Mouse (Mus musculus) liver, embryonic 13.5 days (tissue): Measurements from ENCODE around the gene Slc25a41. TPM values are rescaled to one million over a fixed set of nuclear protein-coding genes. Genes with fewer than 3 reads are reported as not detected.
"Not testable (repeated sequence)": the region's sequence is repeated elsewhere in the genome, so short reads cannot be mapped to it uniquely, and the experiment has no call there.

Source experiments
- ATAC-seq: fragments of 200-750 bp; cut with Nextera tagmentation; 2 replicates; pipeline ENCODE4 v1.8.0; 2017; ENCODE audit warnings: low read depth, mild to moderate bottlenecking, moderate number of reproducible peaks, moderate library complexity
- DNase-seq: peaks from one replicate; pipeline ENCODE4 v3.0.0; 2022
- H3K27ac ChIP-seq: fragments of 300-500 bp; sonication (generic); 2 replicates; pipeline ENCODE4 v1.5.1; 2015; ENCODE audit warnings: moderate library complexity, mild to moderate bottlenecking, inconsistent platforms
- H3K27me3 ChIP-seq: fragments of 300-500 bp; sonication (generic); 2 replicates; pipeline ENCODE4 v1.6.1; 2015; ENCODE audit warnings: mild to moderate bottlenecking, inconsistent platforms
- H3K36me3 ChIP-seq: fragments of 300-500 bp; sonication (generic); 2 replicates; pipeline ENCODE4 v1.6.1; 2015; ENCODE audit warnings: mild to moderate bottlenecking, inconsistent platforms
- H3K4me1 ChIP-seq: fragments of 300-500 bp; sonication (generic); replicated peaks from 2 replicates; pipeline ENCODE4 v1.6.1; 2015; ENCODE audit warnings: inconsistent platforms
- H3K4me2 ChIP-seq: fragments of 300-500 bp; sonication (generic); 2 replicates; pipeline ENCODE4 v1.6.1; 2015; ENCODE audit warnings: inconsistent platforms, mild to moderate bottlenecking, moderate library complexity
- H3K4me3 ChIP-seq: fragments of 300-500 bp; sonication (generic); replicated peaks from 2 replicates; pipeline ENCODE4 v1.5.1; 2015; ENCODE audit warnings: mild to moderate bottlenecking, inconsistent platforms
- H3K9ac ChIP-seq: fragments of 300-500 bp; sonication (generic); 2 replicates; pipeline ENCODE4 v1.6.1; 2015; ENCODE audit warnings: mild to moderate bottlenecking, inconsistent platforms
- H3K9me3 ChIP-seq: fragments of 300-500 bp; sonication (generic); replicated peaks from 2 replicates; pipeline ENCODE4 v1.6.1; 2016; ENCODE audit warnings: inconsistent platforms
- WGBS: fragments of 180-500 bp; shearing (Covaris S2); methylation state at CpG from one replicate; pipeline ENCODE4 v1.1.7; 2015; ENCODE audit not compliant: insufficient replicate concordance; 5-methylcytosine and 5-hydroxymethylcytosine counted together
- polyA plus RNA-seq: library from polyadenylated mRNA; unstranded; fragments of >200 nt; fragmentation: Nextera tagmentation; extraction: Ambion mirVana; gene quantifications from 2 replicates; pipeline ENCODE4 v1.2.1, GENCODE M21; 2015

The Slc25a41 gene
- polyA plus RNA-seq, 1 experiment from 2014 or later, result not detected

- H3K4me3 ChIP-seq, result peak overlapping the region; percentile 49; the same call in 1 of the 2 replicates
- ATAC-seq, result no peak
- peak overlapping the region; percentile 64; the same call in 1 of the 2 replicates for H3K4me2 ChIP-seq
- H3K27me3 ChIP-seq, result peaks cover 81% of the 10 kb centered on the region
- H3K36me3 ChIP-seq, result no peaks in the 10 kb centered on the region
- H3K27ac ChIP-seq, result no peak overlapping the region
- no peak for DNase-seq
- H3K9me3 ChIP-seq, result no peaks in the 10 kb centered on the region
- 22% methylated on average over 8 of the region's 8 CpGs for WGBS
- H3K4me1 ChIP-seq, result peaks cover 55% of the 10 kb centered on the region
- H3K9ac ChIP-seq, result no peak overlapping the region
Measured at GRCm38 (mm10) chr17:57063031-57063430, 21.6 kb upstream of the Slc25a41 start.

GRCm38 (mm10) chr17:57062548-57062947 is 21.1 kb upstream of the Slc25a41 start:
- no peak for DNase-seq
- Histone ChIP-seq H3K27ac (no peak overlapping the region), H3K4me1 (peaks cover 55% of the 10 kb centered on the region), H3K4me3 (peak overlapping the region; percentile 49), H3K4me2 (peak overlapping the region; percentile 64), H3K9ac (peak overlapping the region; percentile 13; the same call in 1 of the 2 replicates), H3K27me3 (peaks cover 86% of the 10 kb centered on the region), H3K9me3 (no peaks in the 10 kb centered on the region), H3K36me3 (no peaks in the 10 kb centered on the region)
- no peak for ATAC-seq
- WGBS, result 2% methylated on average over 22 of the region's 22 CpGs

GRCm38 (mm10) chr17:57062011-57062521 is 20.6 kb upstream of the Slc25a41 start:
- ATAC-seq, result no peak
- H3K9ac ChIP-seq, result peak overlapping the region; percentile 13; the same call in 1 of the 2 replicates
- peaks cover 53% of the 10 kb centered on the region for H3K4me1 ChIP-seq
- peak overlapping the region; percentile 49 for H3K4me3 ChIP-seq
- H3K27ac ChIP-seq, result no peak overlapping the region
- no peak for DNase-seq
- under 1% methylated on average over 39 of the region's 39 CpGs for WGBS
- no peaks in the 10 kb centered on the region for H3K36me3 ChIP-seq
- H3K4me2 ChIP-seq, result peak overlapping the region; percentile 64
- peaks cover 89% of the 10 kb centered on the region for H3K27me3 ChIP-seq
- H3K9me3 ChIP-seq, result no peaks in the 10 kb centered on the region

- WGBS, result 35% methylated on average over 10 of the region's 10 CpGs
Measured at GRCm38 (mm10) chr17:57061069-57061468, 19.6 kb upstream of the Slc25a41 start.

GRCm38 (mm10) chr17:57060231-57060801 is 18.9 kb upstream of the Slc25a41 start:
- H3K9ac ChIP-seq, result peak overlapping the region; percentile 73
- peak overlapping the region; percentile 69 for H3K4me3 ChIP-seq
- H3K4me1 ChIP-seq, result peaks cover 41% of the 10 kb centered on the region
- peak overlapping the region; percentile 84 for H3K4me2 ChIP-seq
- H3K9me3 ChIP-seq, result no peaks in the 10 kb centered on the region
- DNase-seq, result peak; percentile 89
- H3K27ac ChIP-seq, result peak overlapping the region; percentile 58
- under 1% methylated on average over 44 of the region's 44 CpGs for WGBS
- H3K36me3 ChIP-seq, result peaks cover 1% of the 10 kb centered on the region; the same call in 1 of the 2 replicates
- ATAC-seq, result peak; percentile 79
- peaks cover 78% of the 10 kb centered on the region for H3K27me3 ChIP-seq

More at GRCm38 (mm10) chr17:57061069-57061468, 19.6 kb upstream of the Slc25a41 start:
- peaks cover 43% of the 10 kb centered on the region for H3K4me1 ChIP-seq
- DNase-seq, result no peak
- H3K27me3 ChIP-seq, result peaks cover 82% of the 10 kb centered on the region
- H3K27ac ChIP-seq, result no peak overlapping the region
- H3K9me3 ChIP-seq, result no peaks in the 10 kb centered on the region
- no peak overlapping the region for H3K9ac ChIP-seq
- H3K4me3 ChIP-seq, result peak overlapping the region; percentile 69; the same call in 1 of the 2 replicates
- ATAC-seq, result no peak
- H3K36me3 ChIP-seq, result no peaks in the 10 kb centered on the region
- H3K4me2 ChIP-seq, result peak overlapping the region; percentile 84

- peaks cover 41% of the 10 kb centered on the region for H3K4me1 ChIP-seq
- under 1% methylated on average over 40 of the region's 45 CpGs for WGBS
- DNase-seq, result no peak
- ATAC-seq, result peak; percentile 6; the same call in 1 of the 2 replicates
- peak within 1 kb of the TSS; percentile 84 for H3K4me2 ChIP-seq
- peaks cover 5% of the 10 kb centered on the region; the same call in 1 of the 2 replicates for H3K36me3 ChIP-seq
- peak within 1 kb of the TSS; percentile 58 for H3K27ac ChIP-seq
- peak within 1 kb of the TSS; percentile 69 for H3K4me3 ChIP-seq
- no peaks in the 10 kb centered on the region for H3K9me3 ChIP-seq
- H3K27me3 ChIP-seq, result peaks cover 70% of the 10 kb centered on the region
- H3K9ac ChIP-seq, result peak within 1 kb of the TSS; percentile 73
Measured at GRCm38 (mm10) chr17:57059486-57059977, 18.1 kb upstream of the Slc25a41 start, which contains the start of gene Slc25a23. Gene Slc25a23, minus strand, starts transcription at chr17:57059863.

- WGBS, result 6% methylated on average over 19 of the region's 22 CpGs
Measured at GRCm38 (mm10) chr17:57058891-57059485, 17.5 kb upstream of the Slc25a41 start, which contains the start of gene Crb3. Gene Crb3, plus strand, starts transcription at chr17:57059105.

GRCm38 (mm10) chr17:57056246-57056645 is 14.8 kb upstream of the Slc25a41 start:
- Histone ChIP-seq H3K4me1 (peaks cover 29% of the 10 kb centered on the region), H3K27ac (peak overlapping the region; percentile 47), H3K27me3 (peaks cover 39% of the 10 kb centered on the region), H3K4me2 (no peak overlapping the region), H3K9me3 (no peaks in the 10 kb centered on the region), H3K36me3 (peaks cover 15% of the 10 kb centered on the region; the same call in 1 of the 2 replicates), H3K4me3 (no peak overlapping the region), H3K9ac (no peak overlapping the region)
- no peak for ATAC-seq
- WGBS, result 63% methylated on average over 3 of the region's 3 CpGs
- no peak for DNase-seq

More at GRCm38 (mm10) chr17:57058891-57059485, 17.5 kb upstream of the Slc25a41 start, which contains the start of gene Crb3:
- Histone ChIP-seq H3K4me1 (peaks cover 41% of the 10 kb centered on the region), H3K36me3 (peaks cover 5% of the 10 kb centered on the region; the same call in 1 of the 2 replicates), H3K9ac (peak within 1 kb of the TSS; percentile 73), H3K4me3 (peak within 1 kb of the TSS; percentile 69), H3K27me3 (peaks cover 65% of the 10 kb centered on the region), H3K27ac (peak within 1 kb of the TSS; percentile 58), H3K4me2 (peak within 1 kb of the TSS; percentile 84), H3K9me3 (no peaks in the 10 kb centered on the region)
- ATAC-seq, result no peak; the same call in 1 of the 2 replicates
- no peak for DNase-seq

GRCm38 (mm10) chr17:57051679-57052078 is 10.2 kb upstream of the Slc25a41 start:
- not testable (repeated sequence) for H3K4me1 ChIP-seq, H3K4me2 ChIP-seq, DNase-seq, H3K27me3 ChIP-seq, H3K27ac ChIP-seq, ATAC-seq, H3K4me3 ChIP-seq, H3K9me3 ChIP-seq, H3K9ac ChIP-seq
- 48% methylated on average over 4 of the region's 4 CpGs for WGBS
- peaks cover 15% of the 10 kb centered on the region; the same call in 1 of the 2 replicates for H3K36me3 ChIP-seq

DNA sequence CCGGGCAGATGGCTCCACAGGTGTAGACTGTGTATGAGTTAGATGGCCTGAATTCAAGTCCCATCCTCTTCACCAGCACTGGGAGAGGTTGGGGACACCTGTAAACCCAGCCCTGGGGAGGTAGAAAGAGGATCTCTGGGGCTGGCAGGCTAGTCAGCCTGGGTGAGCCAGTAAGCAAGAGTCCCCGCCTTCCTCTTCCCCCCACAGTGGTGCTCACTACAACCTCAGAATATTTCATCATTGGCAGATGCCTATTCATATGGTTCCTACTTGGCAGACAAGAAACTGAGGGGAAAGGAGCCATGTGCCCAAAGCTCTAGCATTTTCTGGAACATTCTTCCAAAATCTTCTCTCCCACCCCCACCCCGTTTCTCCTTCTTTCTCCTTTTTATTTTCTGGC is 7.4 kb upstream of the Slc25a41 start:
- H3K9ac ChIP-seq, result no peak overlapping the region

GRCm38 (mm10) chr17:57047406-57047805 is 6.0 kb upstream of the Slc25a41 start:
- ATAC-seq (peak; percentile 56), DNase-seq (no peak)
- H3K4me3 ChIP-seq, result no peak overlapping the region
- H3K27me3 ChIP-seq, result no peaks in the 10 kb centered on the region
- H3K4me2 ChIP-seq, result no peak overlapping the region
- 43% methylated on average over 5 of the region's 5 CpGs for WGBS
- no peaks in the 10 kb centered on the region for H3K9me3 ChIP-seq
- H3K36me3 ChIP-seq, result peaks cover 4% of the 10 kb centered on the region; the same call in 1 of the 2 replicates
- no peak overlapping the region for H3K27ac ChIP-seq
- no peak overlapping the region for H3K9ac ChIP-seq
- no peaks in the 10 kb centered on the region for H3K4me1 ChIP-seq

More for the DNA sequence above, 7.4 kb upstream of the Slc25a41 start:
- H3K36me3 ChIP-seq, result peaks cover 10% of the 10 kb centered on the region; the same call in 1 of the 2 replicates
- no peak for DNase-seq
- 68% methylated on average over 3 of the region's 3 CpGs for WGBS
- no peaks in the 10 kb centered on the region for H3K9me3 ChIP-seq
- H3K4me2 ChIP-seq, result no peak overlapping the region
- H3K27ac ChIP-seq, result no peak overlapping the region
- no peak for ATAC-seq
- H3K4me3 ChIP-seq, result no peak overlapping the region
- H3K4me1 ChIP-seq, result no peaks in the 10 kb centered on the region
- no peaks in the 10 kb centered on the region for H3K27me3 ChIP-seq
